Mouse (Mus musculus): Measurements from ENCODE around the gene Ssxb3. TPM values are rescaled to one million over a fixed set of nuclear protein-coding genes. Genes with fewer than 3 reads are reported as not detected.
"Not testable (repeated sequence)": the region's sequence is repeated elsewhere in the genome, so short reads cannot be mapped to it uniquely, and the experiment has no call there.

The Ssxb3 gene
- not detected for total RNA-seq (2021)
- long read RNA-seq, experiment 1: 0 reads
- long read RNA-seq, experiment 2: 0 reads

DNA sequence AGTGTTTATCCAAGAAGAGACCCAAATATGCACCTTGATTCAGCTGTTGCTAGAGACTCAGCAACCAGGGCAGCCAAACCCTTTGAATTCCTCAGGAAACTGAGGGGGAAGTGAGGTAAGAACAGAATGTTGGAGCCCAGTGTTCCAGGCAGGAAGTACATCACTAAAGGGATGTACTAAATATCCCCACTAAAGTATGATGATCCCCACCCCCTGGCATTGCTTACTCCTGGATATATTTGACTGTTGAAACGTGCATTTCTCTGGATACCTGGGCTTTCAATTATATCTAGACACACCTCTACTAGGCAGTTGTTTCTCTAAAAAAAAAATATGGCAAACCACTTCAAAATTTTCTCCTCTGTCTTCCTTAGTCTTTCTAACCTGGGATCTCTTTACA, at the start of gene Ssxb3:
Gene Ssxb3, minus strand, starts transcription at position 101 of the 400 bp plus-strand sequence.
- H3K4me3 ChIP-seq; H3K27ac ChIP-seq; intact Hi-C loops (cut with DNase I); DNase-seq (ENCODE audit: extremely low spot score in 1 of 2, low spot score in 2 of 2): not testable (repeated sequence)

DNA sequence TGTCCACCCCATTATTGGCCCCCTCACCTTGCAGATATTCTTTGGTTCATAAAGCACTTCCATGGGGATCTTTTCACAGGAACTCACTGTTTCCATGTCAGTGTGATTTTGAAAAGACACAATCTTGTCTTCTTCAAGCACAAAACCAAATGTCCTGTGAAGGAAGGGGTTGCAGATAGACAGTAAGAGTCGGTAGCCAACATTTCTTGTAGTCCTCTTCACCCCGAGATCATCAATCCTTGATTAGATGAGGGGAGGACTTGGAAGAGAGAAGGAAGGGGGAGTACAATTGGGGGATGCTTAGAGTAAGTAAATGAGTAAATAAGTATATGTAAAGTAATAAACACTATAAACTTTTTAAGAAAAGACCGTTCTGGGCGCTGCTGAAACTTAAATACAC, 43.5 kb downstream of the Ssxb3 start, which contains the start of gene Ssxb6:
Gene Ssxb6, minus strand, starts transcription at position 101 of the 400 bp plus-strand sequence.
- H3K27ac ChIP-seq; H3K4me3 ChIP-seq; DNase-seq (ENCODE audit: extremely low spot score in 1 of 2, low spot score in 2 of 2): not testable (repeated sequence)
- intact Hi-C loops (cut with DNase I): loop anchor here (10.0 kb wide), 1 partner anchor 117 kb away; no protein-coding TSS in a partner anchor

Other genes starting within 250 kb of the Ssxb3 start
- not detected for gene Ssxb9, start 224.8 kb downstream of the Ssxb3 start, total RNA-seq (2021)
- not detected for gene Ssxb1, start 178.5 kb downstream of the Ssxb3 start, total RNA-seq (2021)
- gene Ssxb2, start 130.1 kb downstream of the Ssxb3 start, total RNA-seq (2021): not detected
- not detected for gene Gm14459, start 66.9 kb downstream of the Ssxb3 start, total RNA-seq (2021)
- not detected for gene Ssxb6, start 43.6 kb downstream of the Ssxb3 start, total RNA-seq (2021)
- gene Ssxb8, start 99.0 kb upstream of the Ssxb3 start, total RNA-seq (2021): not detected
- gene Ssx9, start 156.6 kb upstream of the Ssxb3 start, total RNA-seq (2021): not detected
- not detected for gene Ssxb5, start 211.9 kb upstream of the Ssxb3 start, total RNA-seq (2021)